Mouse (Mus musculus) kidney, embryonic 16.5 days (tissue): ENCODE measurements at regions not wholly inside any gene's neighbourhood (a gene's known extent, or its start where the extent isn't known, plus 50 kb on each side); places are given as distances from the start of the nearest gene placed in this dataset.

Source experiments
- ATAC-seq: fragments of 200-750 bp; cut with Nextera tagmentation; 2 replicates; pipeline ENCODE4 v1.8.0; 2017; ENCODE audit warnings: moderate TSS enrichment; ENCODE audit not compliant: low FRiP score, low TSS enrichment
- H3K27ac ChIP-seq: fragments of 300-500 bp; sonication (generic); 2 replicates; pipeline ENCODE4 v1.5.1; 2014; ENCODE audit warnings: low read length
- H3K27me3 ChIP-seq: fragments of 300-500 bp; sonication (generic); 2 replicates; pipeline ENCODE4 v1.6.1; 2014; ENCODE audit warnings: low read length, control low read depth, mixed read lengths; ENCODE audit not compliant: insufficient read depth
- H3K36me3 ChIP-seq: fragments of 300-500 bp; sonication (generic); 2 replicates; pipeline ENCODE4 v1.6.1; 2014; ENCODE audit warnings: low read length, control low read depth, mixed read lengths; ENCODE audit not compliant: insufficient read depth
- H3K4me1 ChIP-seq: fragments of 300-500 bp; sonication (generic); 2 replicates; pipeline ENCODE4 v1.6.1; 2014; ENCODE audit warnings: low read length, control low read depth, mixed read lengths; ENCODE audit not compliant: insufficient read depth
- H3K4me2 ChIP-seq: fragments of 300-500 bp; sonication (generic); replicated peaks from 2 replicates; pipeline ENCODE4 v1.6.1; 2014; ENCODE audit warnings: low read depth, low read length
- H3K4me3 ChIP-seq: fragments of 300-500 bp; sonication (generic); 2 replicates; pipeline ENCODE4 v1.5.1; 2014; ENCODE audit warnings: mild to moderate bottlenecking, low read length
- H3K9ac ChIP-seq: fragments of 300-500 bp; sonication (generic); replicated peaks from 2 replicates; pipeline ENCODE4 v1.6.1; 2014; ENCODE audit warnings: low read length
- H3K9me3 ChIP-seq: fragments of 300-500 bp; sonication (generic); 2 replicates; pipeline ENCODE4 v1.6.1; 2016; ENCODE audit warnings: low read length, control low read depth
- WGBS: fragments of 180-500 bp; shearing (Covaris S2); extraction: QIAGEN DNeasy Blood & Tissue Kit; methylation state at CpG from one replicate; pipeline ENCODE4 v1.1.7; 2014; 5-methylcytosine and 5-hydroxymethylcytosine counted together

- no peak overlapping the region for H3K4me2 ChIP-seq
- no peak for ATAC-seq
- H3K4me3 ChIP-seq = no peak overlapping the region
- no peaks in the 10 kb centered on the region for H3K9me3 ChIP-seq
- no peak overlapping the region for H3K27ac ChIP-seq
- H3K27me3 ChIP-seq = no peaks in the 10 kb centered on the region
- no peaks in the 10 kb centered on the region for H3K36me3 ChIP-seq
- H3K9ac ChIP-seq = no peak overlapping the region
- H3K4me1 ChIP-seq = 0 out of 2 replicates have a peak, but pooled peaks cover 5% of the 10 kb centered on the region
Observed at GRCm38 (mm10) chr5:35185289-35185688, 79.7 kb upstream of the Lrpap1 start.

- no peak for ATAC-seq
- H3K27me3 ChIP-seq = no peaks in the 10 kb centered on the region
- 88% methylated on average over 7 of the region's 7 CpGs for WGBS
Observed at GRCm38 (mm10) chr5:35183418-35183817, 77.9 kb upstream of the Lrpap1 start.

DNA sequence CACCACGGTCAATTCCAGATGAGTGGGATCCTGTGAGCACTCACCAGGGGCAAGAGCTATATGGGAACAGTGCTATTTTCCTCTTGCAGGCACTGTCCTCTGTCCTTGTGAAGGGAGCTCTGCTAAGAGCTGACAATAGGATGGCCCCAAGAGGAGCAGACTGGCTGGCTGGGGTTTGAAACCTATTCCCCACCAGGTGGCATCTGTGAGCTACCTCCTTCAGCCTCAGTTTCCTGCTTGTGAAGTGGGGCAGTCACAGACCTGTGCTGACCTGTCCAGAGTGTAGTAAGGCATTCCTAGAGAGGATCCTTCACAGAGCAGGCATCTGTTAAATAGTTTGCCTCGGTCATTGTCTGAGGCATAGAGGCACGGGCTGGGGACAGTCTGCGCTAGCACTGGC, 71.8 kb upstream of the Lrpap1 start:
- Histone ChIP-seq H3K4me2 (no peak overlapping the region), H3K27me3 (no peaks in the 10 kb centered on the region), H3K4me1 (no peaks in the 10 kb centered on the region), H3K4me3 (no peak overlapping the region), H3K36me3 (no peaks in the 10 kb centered on the region), H3K27ac (no peak overlapping the region), H3K9me3 (no peaks in the 10 kb centered on the region), H3K9ac (no peak overlapping the region)
- 66% methylated on average over 4 of the region's 4 CpGs for WGBS
- peak; percentile 27; the same call in 1 of the 2 replicates for ATAC-seq

More at GRCm38 (mm10) chr5:35183418-35183817, 77.9 kb upstream of the Lrpap1 start:
- Histone ChIP-seq H3K9me3 (no peaks in the 10 kb centered on the region), H3K4me3 (no peak overlapping the region), H3K4me2 (no peak overlapping the region), H3K27ac (no peak overlapping the region), H3K9ac (no peak overlapping the region), H3K4me1 (no peaks in the 10 kb centered on the region), H3K36me3 (no peaks in the 10 kb centered on the region)

DNA sequence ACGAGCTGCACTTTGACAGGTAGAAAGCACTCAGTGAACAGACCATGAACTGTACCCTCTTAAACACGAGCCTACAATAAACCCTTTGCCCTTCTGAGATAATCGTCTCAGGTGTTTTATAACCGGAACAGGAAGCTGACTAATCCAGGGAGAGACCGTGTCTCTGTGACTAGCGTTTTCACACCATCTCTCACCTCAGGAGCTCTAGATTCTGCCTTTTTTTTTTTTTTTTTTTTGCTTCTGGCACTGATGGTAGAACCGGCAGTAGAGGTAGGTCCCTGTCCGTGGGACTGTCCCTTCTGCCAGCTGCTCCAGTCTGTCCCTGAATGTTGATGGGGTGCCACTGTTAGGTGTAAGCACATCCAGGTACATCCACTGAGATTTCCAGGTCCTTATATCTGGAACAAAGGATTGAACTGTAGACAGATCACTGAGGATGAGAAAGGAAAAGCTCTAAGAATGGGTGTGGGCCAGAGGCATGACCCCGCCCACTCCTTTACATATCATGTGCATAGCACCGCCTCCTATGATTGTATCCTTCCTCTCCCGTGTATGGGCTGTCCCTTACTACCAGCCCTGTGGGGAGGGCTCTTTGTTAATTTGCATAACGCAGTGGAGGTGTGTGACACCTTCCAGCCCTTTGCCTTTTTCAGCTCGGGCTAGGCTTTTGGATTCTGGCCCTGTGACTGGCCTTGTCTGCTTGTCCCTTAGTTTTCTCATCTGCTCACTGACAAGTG, 70.7 kb upstream of the Lrpap1 start:
- WGBS = 30% methylated on average over 13 of the region's 13 CpGs
- ATAC-seq = no peak
- H3K27ac ChIP-seq = no peak overlapping the region

DNA sequence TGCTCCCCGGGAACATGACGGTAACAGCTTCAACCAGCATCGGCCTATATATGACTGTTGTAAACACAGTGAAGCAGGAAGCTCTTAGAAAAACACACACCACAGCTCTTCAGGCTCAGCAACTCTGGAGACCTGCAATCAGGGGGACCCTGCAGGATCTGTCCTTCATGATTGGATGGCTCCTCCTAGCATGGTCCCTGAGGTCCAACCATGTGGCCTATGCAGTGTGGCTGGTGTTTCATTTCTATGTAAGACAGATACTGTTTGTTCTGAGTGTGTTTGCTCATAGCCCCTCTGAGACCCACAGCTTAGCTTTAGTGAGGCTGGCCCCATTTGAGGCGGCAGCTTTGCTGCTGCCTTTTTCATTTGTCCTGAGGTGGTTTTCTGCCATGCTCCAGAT, 68.8 kb upstream of the Lrpap1 start:
- H3K4me2 ChIP-seq = no peak overlapping the region
- no peaks in the 10 kb centered on the region for H3K4me1 ChIP-seq
- H3K27me3 ChIP-seq = no peaks in the 10 kb centered on the region
- no peaks in the 10 kb centered on the region for H3K36me3 ChIP-seq
- no peak overlapping the region for H3K9ac ChIP-seq
- H3K9me3 ChIP-seq = no peaks in the 10 kb centered on the region
- no peak for ATAC-seq
- no peak overlapping the region for H3K27ac ChIP-seq
- 68% methylated on average over 4 of the region's 4 CpGs for WGBS
- no peak overlapping the region for H3K4me3 ChIP-seq

More for the DNA sequence above, 70.7 kb upstream of the Lrpap1 start:
- H3K4me3 ChIP-seq = no peak overlapping the region
- H3K4me1 ChIP-seq = no peaks in the 10 kb centered on the region
- H3K9ac ChIP-seq = no peak overlapping the region
- no peak overlapping the region for H3K4me2 ChIP-seq
- no peaks in the 10 kb centered on the region for H3K27me3 ChIP-seq
- no peaks in the 10 kb centered on the region for H3K9me3 ChIP-seq
- no peaks in the 10 kb centered on the region for H3K36me3 ChIP-seq

- no peak overlapping the region for H3K4me3 ChIP-seq
- no peak overlapping the region for H3K27ac ChIP-seq
- H3K4me2 ChIP-seq = no peak overlapping the region
- H3K27me3 ChIP-seq = no peaks in the 10 kb centered on the region
- 76% methylated on average over 3 of the region's 3 CpGs for WGBS
- no peak overlapping the region for H3K9ac ChIP-seq
- no peaks in the 10 kb centered on the region for H3K36me3 ChIP-seq
- no peaks in the 10 kb centered on the region for H3K4me1 ChIP-seq
- no peaks in the 10 kb centered on the region for H3K9me3 ChIP-seq
- no peak for ATAC-seq
Observed at GRCm38 (mm10) chr5:35171336-35171735, 65.8 kb upstream of the Lrpap1 start.

DNA sequence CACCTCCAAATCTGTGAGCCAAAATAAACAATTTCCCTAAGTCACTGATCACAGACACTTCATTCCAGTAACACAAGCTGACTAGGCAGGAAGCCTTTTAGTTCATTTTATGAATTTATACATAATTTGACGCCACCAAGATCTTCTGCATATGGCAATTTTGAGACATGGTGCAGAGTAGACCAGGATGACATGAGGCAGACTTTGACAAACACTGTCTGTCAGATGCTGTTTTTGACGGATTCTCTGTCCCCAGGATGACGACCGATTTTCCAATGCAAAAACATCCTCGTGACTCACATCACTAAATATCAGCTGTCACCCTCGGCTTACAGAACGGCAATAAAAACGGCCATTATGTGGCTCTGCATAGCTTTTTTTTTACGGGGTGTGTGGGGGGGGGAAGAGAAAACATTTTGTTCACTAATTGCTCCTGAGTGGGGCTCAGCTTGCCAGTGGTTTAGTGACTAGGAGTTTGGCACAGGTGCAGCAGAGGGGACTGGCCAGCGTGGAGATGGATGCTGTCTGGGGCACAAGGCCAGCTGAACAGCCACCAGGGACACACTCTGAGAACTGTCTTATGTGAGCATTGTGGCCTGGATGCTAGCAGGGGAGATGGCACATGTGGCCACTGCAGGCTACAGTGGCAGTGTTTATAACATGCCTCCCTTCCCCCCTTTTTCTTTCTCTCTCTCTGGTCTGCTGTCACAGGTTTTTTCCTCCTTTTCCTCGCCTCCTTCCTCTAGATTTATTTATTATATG, 65.0 kb upstream of the Lrpap1 start:
- H3K4me3 ChIP-seq = no peak overlapping the region
- ATAC-seq = no peak
- H3K4me2 ChIP-seq = no peak overlapping the region
- no peaks in the 10 kb centered on the region for H3K27me3 ChIP-seq
- H3K9me3 ChIP-seq = no peaks in the 10 kb centered on the region
- no peaks in the 10 kb centered on the region for H3K36me3 ChIP-seq
- H3K9ac ChIP-seq = no peak overlapping the region
- H3K4me1 ChIP-seq = no peaks in the 10 kb centered on the region
- 47% methylated on average over 11 of the region's 11 CpGs for WGBS
- no peak overlapping the region for H3K27ac ChIP-seq

- H3K4me2 ChIP-seq = no peak overlapping the region
- no peak overlapping the region for H3K9ac ChIP-seq
- no peaks in the 10 kb centered on the region for H3K36me3 ChIP-seq
- H3K27ac ChIP-seq = no peak overlapping the region
- ATAC-seq = no peak
- no peaks in the 10 kb centered on the region for H3K27me3 ChIP-seq
- H3K4me3 ChIP-seq = no peak overlapping the region
- no peaks in the 10 kb centered on the region for H3K9me3 ChIP-seq
- H3K4me1 ChIP-seq = no peaks in the 10 kb centered on the region
- WGBS = 80% methylated on average over 7 of the region's 7 CpGs
Observed at GRCm38 (mm10) chr5:35169614-35170293, 64.2 kb upstream of the Lrpap1 start.

- Histone ChIP-seq H3K9ac (no peak overlapping the region), H3K4me1 (no peaks in the 10 kb centered on the region), H3K36me3 (no peaks in the 10 kb centered on the region), H3K27ac (no peak overlapping the region), H3K4me2 (no peak overlapping the region), H3K27me3 (no peaks in the 10 kb centered on the region), H3K9me3 (no peaks in the 10 kb centered on the region), H3K4me3 (no peak overlapping the region)
- no peak for ATAC-seq
- 75% methylated on average over 5 of the region's 5 CpGs for WGBS
Observed at GRCm38 (mm10) chr5:35168853-35169252, 63.3 kb upstream of the Lrpap1 start.

DNA sequence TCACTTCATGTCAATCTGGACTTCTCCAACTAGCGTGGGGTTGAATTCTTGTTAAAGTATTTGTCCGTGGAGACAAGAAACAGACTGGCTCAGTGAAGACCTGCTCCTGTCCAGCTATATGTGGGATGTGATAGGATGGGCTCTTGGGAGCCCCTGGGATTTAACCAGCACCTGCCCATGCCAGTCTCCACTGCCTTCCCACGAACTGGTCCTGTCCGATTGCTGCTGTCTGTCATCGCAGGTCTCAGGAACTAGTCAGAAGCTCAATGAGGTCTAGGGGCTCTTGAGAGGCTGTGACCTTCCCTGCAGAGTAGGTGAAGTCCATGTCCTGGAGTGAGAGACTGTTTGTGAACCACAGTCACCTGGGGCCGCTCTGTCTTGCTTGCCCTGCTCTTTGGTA, 62.8 kb upstream of the Lrpap1 start:
- Histone ChIP-seq H3K4me3 (no peak overlapping the region), H3K9ac (no peak overlapping the region), H3K36me3 (no peaks in the 10 kb centered on the region), H3K27me3 (no peaks in the 10 kb centered on the region), H3K4me1 (no peaks in the 10 kb centered on the region), H3K27ac (no peak overlapping the region), H3K4me2 (no peak overlapping the region), H3K9me3 (no peaks in the 10 kb centered on the region)
- 90% methylated on average over 6 of the region's 6 CpGs for WGBS
- ATAC-seq = no peak
